Mouse (Mus musculus) olfactory bulb, adult 2 months (tissue): ENCODE measurements around the gene Fgf10.

ENCODE experiments used
- CTCF ChIP-seq: fragments of 200-500 bp; IDR thresholded peaks from 2 replicates; pipeline ENCODE4 v1.5.1; 2012; ENCODE audit warnings: low read depth, mild to moderate bottlenecking, low read length, moderate library complexity; ENCODE audit not compliant: insufficient read depth
- POLR2A ChIP-seq: fragments of 200-500 bp; IDR thresholded peaks from 2 replicates; pipeline ENCODE4 v1.6.1; 2012; ENCODE audit warnings: mild to moderate bottlenecking, low read depth, low read length, moderate library complexity; ENCODE audit not compliant: insufficient read depth

DNA sequence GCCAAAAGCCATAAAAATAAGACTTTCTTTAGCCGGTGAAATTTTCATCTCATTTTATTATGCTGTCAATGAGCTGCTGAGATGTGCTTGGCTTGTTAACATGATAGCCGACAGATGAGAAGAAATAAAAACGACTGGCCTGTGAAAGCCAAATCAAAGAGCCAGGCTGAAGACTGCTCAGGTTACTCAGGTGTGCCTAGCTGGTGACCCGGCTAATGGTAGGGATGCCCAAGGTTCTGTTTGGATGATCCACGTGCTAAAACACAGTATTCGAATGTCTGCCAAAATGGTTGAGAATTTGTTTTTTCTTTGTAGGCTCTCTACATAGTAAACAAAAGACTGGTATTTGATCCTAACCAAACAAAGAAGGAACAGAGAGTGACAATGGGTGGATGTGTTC lies 26.5 kb upstream of the Fgf10 start:
- TF ChIP-seq POLR2A (no peak), CTCF (no peak)
